Mouse (Mus musculus): ENCODE measurements at regions not wholly inside any gene's neighbourhood (a gene's known extent, or its start where the extent isn't known, plus 50 kb on each side); places are given as distances from the start of the nearest gene placed in this dataset.

DNA sequence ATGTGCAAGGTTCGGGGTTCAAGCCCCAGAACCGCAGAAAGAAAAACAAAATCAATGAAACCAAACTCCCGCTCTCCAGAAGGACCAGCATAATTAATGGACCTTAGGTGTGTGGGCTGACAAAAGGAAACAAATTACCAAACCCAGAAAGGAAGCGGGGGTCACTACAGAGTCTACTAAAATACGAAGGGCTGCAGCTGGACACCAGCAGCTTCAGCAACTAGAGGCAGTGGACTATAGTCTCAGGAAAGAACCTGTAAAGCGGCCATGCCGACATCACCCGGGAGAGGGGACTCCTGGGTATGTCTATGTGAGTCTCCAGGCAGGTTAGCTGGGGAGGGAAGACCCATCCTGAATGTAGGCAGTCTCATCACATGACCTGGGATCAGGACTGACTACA lies 55.5 kb upstream of the Ppp2r5c start:
- WGBS, result 30% methylated on average over 8 of the region's 8 CpGs

DNA sequence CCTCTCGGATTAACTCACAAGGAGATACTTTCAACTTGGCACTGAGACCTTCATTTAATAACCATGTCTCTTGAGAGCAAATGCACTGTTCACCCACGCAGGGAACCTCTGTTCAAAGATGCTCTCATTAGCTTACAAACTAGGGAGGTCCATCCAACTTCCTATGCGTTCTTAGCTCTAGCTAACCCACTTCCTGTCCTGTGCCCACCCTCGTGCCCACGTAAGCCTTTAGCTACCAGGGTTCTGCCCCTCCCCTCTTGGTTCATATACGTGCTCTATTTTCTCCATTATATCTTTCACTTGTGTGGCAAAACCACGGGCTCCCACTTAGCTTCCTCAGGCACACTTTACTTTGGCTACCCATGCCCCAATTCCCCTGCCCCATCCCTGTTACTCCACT lies 53.4 kb upstream of the Ppp2r5c start:
- WGBS, result 78% methylated on average over 7 of the region's 7 CpGs
- ATAC-seq (replicated peaks; ENCODE audit: low FRiP score), result no peak
- no peak overlapping the region for H3K4me3 ChIP-seq (replicated peaks)
- no peaks in the 10 kb centered on the region for H3K36me3 ChIP-seq
- H3K9me3 ChIP-seq (replicated peaks), result no peaks in the 10 kb centered on the region
- no peak overlapping the region for H3K9ac ChIP-seq
- no peak overlapping the region for H3K27ac ChIP-seq
- peaks cover 9% of the 10 kb centered on the region; the same call in 1 of the 2 replicates for H3K27me3 ChIP-seq
- H3K4me1 ChIP-seq, result peaks cover 8% of the 10 kb centered on the region
- H3K4me2 ChIP-seq, result no peak overlapping the region

More for the DNA sequence above, 55.5 kb upstream of the Ppp2r5c start:
- H3K4me1 ChIP-seq, result peaks cover 12% of the 10 kb centered on the region
- no peak overlapping the region for H3K4me2 ChIP-seq
- no peak overlapping the region for H3K27ac ChIP-seq
- H3K27me3 ChIP-seq, result peaks cover 28% of the 10 kb centered on the region
- H3K36me3 ChIP-seq, result no peaks in the 10 kb centered on the region
- H3K4me3 ChIP-seq (replicated peaks), result no peak overlapping the region
- peak; percentile 62 for ATAC-seq (replicated peaks; ENCODE audit: low FRiP score)
- no peak overlapping the region for H3K9ac ChIP-seq
- H3K9me3 ChIP-seq (replicated peaks), result no peaks in the 10 kb centered on the region

Measured in kidney, embryonic 15.5 days (tissue).